Mouse (Mus musculus) lung, adult 2 months (tissue): ENCODE data around the gene Gm45837.

Source experiments
- CTCF ChIP-seq: fragments of 200-500 bp; IDR thresholded peaks from 2 replicates; pipeline ENCODE4 v1.5.1; 2011; ENCODE audit warnings: mild to moderate bottlenecking, low read length, control low read depth; ENCODE audit not compliant: insufficient read depth
- POLR2A ChIP-seq: fragments of 200-500 bp; IDR thresholded peaks from 2 replicates; pipeline ENCODE4 v1.6.1; 2011; ENCODE audit warnings: low read depth, mild to moderate bottlenecking, control low read depth, low read length, borderline replicate concordance; ENCODE audit errors: extremely low read depth

DNA sequence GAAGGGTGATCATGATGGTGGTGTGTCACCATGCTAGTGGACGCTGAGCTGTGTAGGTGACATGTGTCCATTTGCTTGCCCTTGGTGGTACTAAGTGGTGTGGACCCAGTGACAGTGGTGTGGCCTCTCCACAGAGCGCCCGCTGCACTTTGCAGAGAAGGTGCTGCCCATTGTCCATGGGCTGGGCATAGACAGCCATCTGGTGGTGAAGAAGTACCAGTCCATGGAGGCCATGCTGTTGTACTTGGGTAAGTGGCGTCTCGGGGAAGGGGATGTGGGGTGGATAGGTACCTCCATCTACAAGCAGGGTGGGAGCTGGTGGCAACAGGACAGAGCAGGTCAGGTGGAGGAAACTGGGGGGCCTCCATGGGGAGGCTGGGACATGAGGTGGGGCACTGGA is 6.9 kb upstream of the Gm45837 start:
- TF ChIP-seq POLR2A (no peak), CTCF (peak; percentile 48)
